Mouse (Mus musculus): ENCODE measurements around the gene Slc9a9.

DNA sequence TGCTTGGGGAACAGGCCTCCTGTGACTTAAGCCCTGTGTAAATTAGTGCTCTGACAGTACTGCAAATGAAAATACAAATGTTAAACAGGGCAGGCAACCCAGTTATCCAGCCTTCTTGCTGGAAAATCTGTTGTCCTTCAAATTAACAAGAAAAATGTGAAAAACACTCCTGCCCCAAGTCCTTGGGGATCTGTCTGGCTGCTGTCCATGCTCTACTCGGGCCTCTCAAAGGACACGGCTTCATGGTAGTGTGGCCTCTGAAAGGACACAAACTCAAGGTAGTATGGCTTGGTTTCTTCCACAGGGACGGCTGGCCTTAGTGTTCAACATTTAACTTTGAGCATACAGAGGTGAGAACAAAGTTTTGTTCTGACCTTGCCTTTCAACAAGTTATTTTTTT is 118.6 kb downstream of the Slc9a9 start:
- TF ChIP-seq MEF2A (IDR thresholded peaks at IDR 0.05; ENCODE audit: extremely low read depth, insufficient replicate concordance, low read depth, low read length, poor library complexity, severe bottlenecking) (no peak), BHLHE40 (IDR thresholded peaks at IDR 0.05; ENCODE audit: borderline replicate concordance, low read depth, low read length) (no peak), MAX (IDR thresholded peaks at IDR 0.05; ENCODE audit: low read length) (no peak), CTCF (IDR thresholded peaks at IDR 0.05 in 2 of 3, conservative IDR thresholded peaks at IDR 0.05 in 1 of 3; ENCODE audit: control insufficient read depth in 1 of 3, insufficient read depth in 1 of 3, low read depth in 2 of 3, low read length in 3 of 3, poor library complexity in 1 of 3, severe bottlenecking in 1 of 3) (no peak), MXI1 (IDR thresholded peaks at IDR 0.05; ENCODE audit: low read depth, low read length) (no peak), TAL1 (IDR thresholded peaks at IDR 0.05; ENCODE audit: low read length) (no peak), UBTF (IDR thresholded peaks at IDR 0.05; ENCODE audit: borderline replicate concordance, insufficient read depth, low read depth, low read length) (no peak), MYB (IDR thresholded peaks at IDR 0.05; ENCODE audit: low read depth, low read length) (no peak), USF1 (IDR thresholded peaks at IDR 0.05; ENCODE audit: low read depth, low read length) (no peak), CHD2 (IDR thresholded peaks at IDR 0.05; ENCODE audit: low read length) (no peak)

Data from MEL (cell line).